Mouse (Mus musculus) bone marrow macrophage, adult 2 months (primary cell): ENCODE results near the gene Pla2g4b.

Experiments used
- CTCF ChIP-seq: IDR thresholded peaks from 2 replicates; pipeline ENCODE4 v1.5.1; 2012; ENCODE audit warnings: low read depth, mild to moderate bottlenecking, low read length, moderate library complexity
- POLR2A ChIP-seq: IDR thresholded peaks from 2 replicates; pipeline ENCODE4 v1.6.1; 2012; ENCODE audit warnings: mild to moderate bottlenecking, low read depth, low read length, borderline replicate concordance

DNA sequence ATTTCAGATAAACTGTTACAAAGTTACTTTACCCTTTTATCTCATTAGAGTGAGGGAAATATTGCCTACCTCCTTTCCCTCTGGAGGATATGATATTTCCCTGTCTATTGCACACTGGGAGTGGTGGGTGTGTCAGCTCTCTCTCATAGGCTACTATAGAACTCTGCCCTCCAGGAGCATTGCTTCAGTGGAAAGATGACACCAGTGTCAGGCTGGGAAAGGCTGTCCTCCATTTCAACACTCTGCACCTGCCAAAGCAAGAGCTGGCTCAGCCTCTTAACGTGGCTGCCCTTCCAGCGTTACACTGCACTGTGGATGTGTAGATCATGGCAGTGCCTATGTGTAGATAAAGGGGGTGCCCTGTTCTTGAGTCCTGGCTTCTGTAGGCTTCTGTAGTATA is 40.9 kb upstream of the Pla2g4b start:
- TF ChIP-seq CTCF (no peak), POLR2A (no peak)
